Mouse (Mus musculus) left cerebral cortex, adult 8-10 months (tissue): ENCODE data around the gene Sowahd. TPM values are rescaled to one million over a fixed set of nuclear protein-coding genes. Genes with fewer than 3 reads are reported as not detected.

ENCODE experiments used
- DNase-seq, 2 experiments: peaks; one replicate each; pipeline ENCODE4 v3.0.0; 2022; ENCODE audit warnings: low spot score in 2 of 2
- total RNA-seq, 4 experiments: library from RNA; stranded (reverse); gene quantifications; 2 replicates each; pipeline ENCODE4 v1.2.4; 2022

The Sowahd gene
- total RNA-seq, 4 experiments from 2014 or later = not detected

DNA sequence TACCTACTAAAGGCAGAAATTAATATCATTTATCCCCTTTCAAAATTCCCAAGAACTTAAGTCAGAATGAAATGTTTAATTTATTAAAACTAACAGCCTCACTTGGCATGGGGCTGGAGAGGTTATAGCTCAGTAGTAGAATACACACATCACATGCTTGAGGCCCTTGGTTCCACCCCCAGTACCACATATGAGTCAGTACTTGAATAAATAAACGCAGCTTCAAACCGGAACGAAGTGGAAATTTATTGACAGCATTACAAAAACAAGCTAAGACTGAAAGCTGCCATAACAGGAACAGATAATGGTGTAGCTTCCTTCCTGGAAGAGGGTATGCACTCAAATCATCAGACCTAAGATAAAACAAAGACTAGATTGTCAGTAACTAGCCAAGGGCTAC is 42.8 kb downstream of the Sowahd start:
- no peak for DNase-seq

GRCm38 (mm10) chrX:37095106-37095768 is 46.6 kb downstream of the Sowahd start:
- DNase-seq = no peak

- DNase-seq = no peak
Observed at GRCm38 (mm10) chrX:37098681-37099080, 50.0 kb downstream of the Sowahd start.

Other genes with a start within 250 kb of the Sowahd start
- gene Ube2a, start 174.9 kb upstream of the Sowahd start, total RNA-seq = 10 to 100 TPM; 38.8 to 46.3 (median 44.9) TPM
- 10 to 100 TPM; 36.4 to 42.3 (median 37.5) TPM for gene C330007P06Rik, start 174.7 kb upstream of the Sowahd start, total RNA-seq
- gene Nkrf, start 145.9 kb upstream of the Sowahd start, total RNA-seq = 10 to 100 TPM; 26.9 to 32.9 (median 31.2) TPM
- gene Sept6, start 57.1 kb upstream of the Sowahd start, total RNA-seq = 10 to 100 TPM; 58.3 to 63.0 (median 59.2) TPM
- gene Rpl39, start 36.6 kb downstream of the Sowahd start, total RNA-seq = 100 to 1,000 TPM; 240 to 296 (median 268) TPM
- 10 to 100 TPM; 18.1 to 20.1 (median 19.6) TPM for gene Upf3b, start 61.5 kb downstream of the Sowahd start, total RNA-seq
- gene Nkap, start 78.0 kb downstream of the Sowahd start, total RNA-seq = 10 to 100 TPM; 12.1 to 14.0 (median 12.6) TPM
- gene Akap14, start 120.0 kb downstream of the Sowahd start, total RNA-seq = under 1 TPM in 1 of 4 experiments, not detected in 3; 0.20 TPM
- gene Ndufa1, start 142.3 kb downstream of the Sowahd start, total RNA-seq = 100 to 1,000 TPM; 160 to 253 (median 215) TPM
- 1 to 10 TPM; 6.7 to 8.2 (median 7.6) TPM for gene Rnf113a1, start 142.4 kb downstream of the Sowahd start, total RNA-seq
- gene Gm9, start 162.2 kb downstream of the Sowahd start, total RNA-seq = not detected
- not detected for gene Rhox1, start 173.4 kb downstream of the Sowahd start, total RNA-seq
- gene Rhox2a, start 196.1 kb downstream of the Sowahd start, total RNA-seq = not detected
- gene Rhox3a, start 201.1 kb downstream of the Sowahd start, total RNA-seq = not detected
- gene Rhox4a, start 216.5 kb downstream of the Sowahd start, total RNA-seq = not detected